Mouse (Mus musculus): ENCODE measurements around the gene Tmem18. TPM values are rescaled to one million over a fixed set of nuclear protein-coding genes. Genes with fewer than 3 reads are reported as not detected.

The Tmem18 gene
- polyA plus RNA-seq, 1 experiment = 19.2 TPM

DNA sequence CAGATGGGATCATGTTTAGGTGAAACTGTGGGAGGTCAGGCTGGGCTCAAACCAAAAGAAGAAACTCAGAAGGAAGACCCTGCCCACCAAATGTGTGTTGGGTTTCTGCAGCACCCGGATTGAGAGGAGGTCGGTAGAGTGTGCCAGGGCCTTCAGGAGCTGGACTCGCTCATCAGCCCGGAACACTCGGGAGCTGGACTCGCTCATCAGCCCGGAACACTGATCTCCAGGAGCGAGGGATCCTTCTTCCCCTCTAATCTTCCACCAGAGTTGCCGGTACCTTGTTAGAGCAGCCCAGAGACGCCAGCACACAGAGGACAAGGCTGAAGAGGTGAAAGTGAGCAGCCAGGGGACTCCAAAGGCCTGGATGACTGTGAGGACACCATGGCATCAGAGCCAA lies 2.9 kb upstream of the Tmem18 start:
- Histone ChIP-seq H3K27ac (ENCODE audit: insufficient read depth, low read length) (no peak overlapping the region), H3K4me1 (ENCODE audit: control insufficient read depth, insufficient read depth, low read length) (peaks cover 6% of the 10 kb centered on the region), H3K27me3 (ENCODE audit: control insufficient read depth, insufficient read depth, low read length, poor library complexity, severe bottlenecking) (no peaks in the 10 kb centered on the region), H3K9me3 (replicated peaks; ENCODE audit: control insufficient read depth, insufficient read depth, low read length, poor library complexity, severe bottlenecking) (no peaks in the 10 kb centered on the region), H3K36me3 (ENCODE audit: control insufficient read depth, insufficient read depth, low read length, poor library complexity, severe bottlenecking) (no peaks in the 10 kb centered on the region), H3K9ac (ENCODE audit: low read depth, poor library complexity, severe bottlenecking) (no peak overlapping the region), H3K4me3 (ENCODE audit: low read depth, low read length) (no peak overlapping the region)
- no peak for TF ChIP-seq CTCF (IDR thresholded peaks at IDR 0.05; ENCODE audit: low read depth, low read length)

- peaks cover 5% of the 10 kb centered on the region for H3K36me3 ChIP-seq (ENCODE audit: control insufficient read depth, insufficient read depth, low read length, poor library complexity, severe bottlenecking)
- no peaks in the 10 kb centered on the region for H3K9me3 ChIP-seq (replicated peaks; ENCODE audit: control insufficient read depth, insufficient read depth, low read length, poor library complexity, severe bottlenecking)
- peak overlapping the region; percentile 95 for H3K4me3 ChIP-seq (ENCODE audit: low read depth, low read length)
- peak overlapping the region; percentile 65 for H3K9ac ChIP-seq (ENCODE audit: low read depth, poor library complexity, severe bottlenecking)
- no peak for TF ChIP-seq EP300 (IDR thresholded peaks at IDR 0.05; ENCODE audit: insufficient read depth, low read depth, low read length)
- no peak for TF ChIP-seq CTCF (IDR thresholded peaks at IDR 0.05; ENCODE audit: low read depth, low read length)
- no peak for TF ChIP-seq POLR2A (IDR thresholded peaks at IDR 0.05; ENCODE audit: insufficient read depth, low read length)
- no peaks in the 10 kb centered on the region for H3K27me3 ChIP-seq (ENCODE audit: control insufficient read depth, insufficient read depth, low read length, poor library complexity, severe bottlenecking)
- no peak overlapping the region for H3K27ac ChIP-seq (ENCODE audit: insufficient read depth, low read length)
- H3K4me1 ChIP-seq (ENCODE audit: control insufficient read depth, insufficient read depth, low read length) = peaks cover 6% of the 10 kb centered on the region
Observed at GRCm38 (mm10) chr12:30583586-30584355, 455 bp upstream of the Tmem18 start.

DNA sequence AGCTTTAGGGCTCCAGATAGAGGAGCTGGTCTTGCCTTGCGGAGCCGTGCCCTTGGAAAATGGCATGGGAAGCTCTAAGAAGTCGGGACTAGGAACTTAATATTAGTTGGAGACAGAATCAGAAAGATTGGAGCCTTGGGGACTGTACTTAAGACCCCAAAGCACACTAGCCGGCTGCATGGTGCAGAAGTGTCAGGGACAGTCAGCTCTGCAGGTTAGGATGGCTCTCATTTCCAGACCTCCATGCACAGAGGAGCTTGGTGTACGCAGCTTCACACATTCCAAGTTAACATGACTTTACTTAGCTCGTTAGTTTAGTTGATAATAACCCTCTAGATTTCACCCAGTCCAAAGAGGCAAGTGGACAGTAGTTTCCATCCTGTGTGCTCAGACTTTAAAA lies 637 bp downstream of the Tmem18 start:
- H3K27ac ChIP-seq (ENCODE audit: insufficient read depth, low read length) = no peak overlapping the region
- no peaks in the 10 kb centered on the region for H3K9me3 ChIP-seq (replicated peaks; ENCODE audit: control insufficient read depth, insufficient read depth, low read length, poor library complexity, severe bottlenecking)
- peaks cover 5% of the 10 kb centered on the region for H3K36me3 ChIP-seq (ENCODE audit: control insufficient read depth, insufficient read depth, low read length, poor library complexity, severe bottlenecking)
- peak overlapping the region; percentile 65 for H3K9ac ChIP-seq (ENCODE audit: low read depth, poor library complexity, severe bottlenecking)
- H3K27me3 ChIP-seq (ENCODE audit: control insufficient read depth, insufficient read depth, low read length, poor library complexity, severe bottlenecking) = no peaks in the 10 kb centered on the region
- peak overlapping the region; percentile 95 for H3K4me3 ChIP-seq (ENCODE audit: low read depth, low read length)
- TF ChIP-seq CTCF (IDR thresholded peaks at IDR 0.05; ENCODE audit: low read depth, low read length) (no peak), EP300 (IDR thresholded peaks at IDR 0.05; ENCODE audit: insufficient read depth, low read depth, low read length) (no peak), POLR2A (IDR thresholded peaks at IDR 0.05; ENCODE audit: insufficient read depth, low read length) (no peak)
- peaks cover 6% of the 10 kb centered on the region for H3K4me1 ChIP-seq (ENCODE audit: control insufficient read depth, insufficient read depth, low read length)

GRCm38 (mm10) chr12:30591832-30592231 lies 7.6 kb downstream of the Tmem18 start:
- H3K4me3 ChIP-seq (ENCODE audit: low read depth, low read length) = no peak overlapping the region
- H3K27ac ChIP-seq (ENCODE audit: insufficient read depth, low read length) = no peak overlapping the region
- peaks cover 7% of the 10 kb centered on the region for H3K36me3 ChIP-seq (ENCODE audit: control insufficient read depth, insufficient read depth, low read length, poor library complexity, severe bottlenecking)
- H3K9me3 ChIP-seq (replicated peaks; ENCODE audit: control insufficient read depth, insufficient read depth, low read length, poor library complexity, severe bottlenecking) = no peaks in the 10 kb centered on the region
- TF ChIP-seq CTCF (IDR thresholded peaks at IDR 0.05; ENCODE audit: low read depth, low read length) = no peak
- TF ChIP-seq POLR2A (IDR thresholded peaks at IDR 0.05; ENCODE audit: insufficient read depth, low read length) = no peak
- TF ChIP-seq EP300 (IDR thresholded peaks at IDR 0.05; ENCODE audit: insufficient read depth, low read depth, low read length) = no peak
- H3K9ac ChIP-seq (ENCODE audit: low read depth, poor library complexity, severe bottlenecking) = no peak overlapping the region
- no peaks in the 10 kb centered on the region for H3K4me1 ChIP-seq (ENCODE audit: control insufficient read depth, insufficient read depth, low read length)
- H3K27me3 ChIP-seq (ENCODE audit: control insufficient read depth, insufficient read depth, low read length, poor library complexity, severe bottlenecking) = no peaks in the 10 kb centered on the region

GRCm38 (mm10) chr12:30596818-30597407 lies 12.7 kb downstream of the Tmem18 start:
- Histone ChIP-seq H3K27ac (ENCODE audit: insufficient read depth, low read length) (no peak overlapping the region), H3K9ac (ENCODE audit: low read depth, poor library complexity, severe bottlenecking) (no peak overlapping the region), H3K9me3 (replicated peaks; ENCODE audit: control insufficient read depth, insufficient read depth, low read length, poor library complexity, severe bottlenecking) (no peaks in the 10 kb centered on the region), H3K4me1 (ENCODE audit: control insufficient read depth, insufficient read depth, low read length) (no peaks in the 10 kb centered on the region), H3K27me3 (ENCODE audit: control insufficient read depth, insufficient read depth, low read length, poor library complexity, severe bottlenecking) (no peaks in the 10 kb centered on the region), H3K36me3 (ENCODE audit: control insufficient read depth, insufficient read depth, low read length, poor library complexity, severe bottlenecking) (no peaks in the 10 kb centered on the region), H3K4me3 (ENCODE audit: low read depth, low read length) (no peak overlapping the region)
- TF ChIP-seq CTCF (IDR thresholded peaks at IDR 0.05; ENCODE audit: low read depth, low read length) (peak; percentile 61), EP300 (IDR thresholded peaks at IDR 0.05; ENCODE audit: insufficient read depth, low read depth, low read length) (no peak)

GRCm38 (mm10) chr12:30598955-30599354 lies 14.7 kb downstream of the Tmem18 start:
- no peak for TF ChIP-seq POLR2A (IDR thresholded peaks at IDR 0.05; ENCODE audit: insufficient read depth, low read length)
- TF ChIP-seq CTCF (IDR thresholded peaks at IDR 0.05; ENCODE audit: low read depth, low read length) = no peak
- no peak for TF ChIP-seq EP300 (IDR thresholded peaks at IDR 0.05; ENCODE audit: insufficient read depth, low read depth, low read length)
- Histone ChIP-seq H3K36me3 (ENCODE audit: control insufficient read depth, insufficient read depth, low read length, poor library complexity, severe bottlenecking) (no peaks in the 10 kb centered on the region), H3K4me1 (ENCODE audit: control insufficient read depth, insufficient read depth, low read length) (no peaks in the 10 kb centered on the region), H3K9me3 (replicated peaks; ENCODE audit: control insufficient read depth, insufficient read depth, low read length, poor library complexity, severe bottlenecking) (no peaks in the 10 kb centered on the region), H3K4me3 (ENCODE audit: low read depth, low read length) (no peak overlapping the region), H3K27ac (ENCODE audit: insufficient read depth, low read length) (no peak overlapping the region), H3K9ac (ENCODE audit: low read depth, poor library complexity, severe bottlenecking) (no peak overlapping the region), H3K27me3 (ENCODE audit: control insufficient read depth, insufficient read depth, low read length, poor library complexity, severe bottlenecking) (no peaks in the 10 kb centered on the region)

All from ES-Bruce4 (cell line).